Mouse (Mus musculus) retina, postnatal 1 day (tissue): ENCODE results near the gene Klk11.

Experiments
- DNase-seq: peaks from one replicate; pipeline ENCODE4 v3.0.0-alpha.2; 2012

Klk11 gene

DNA sequence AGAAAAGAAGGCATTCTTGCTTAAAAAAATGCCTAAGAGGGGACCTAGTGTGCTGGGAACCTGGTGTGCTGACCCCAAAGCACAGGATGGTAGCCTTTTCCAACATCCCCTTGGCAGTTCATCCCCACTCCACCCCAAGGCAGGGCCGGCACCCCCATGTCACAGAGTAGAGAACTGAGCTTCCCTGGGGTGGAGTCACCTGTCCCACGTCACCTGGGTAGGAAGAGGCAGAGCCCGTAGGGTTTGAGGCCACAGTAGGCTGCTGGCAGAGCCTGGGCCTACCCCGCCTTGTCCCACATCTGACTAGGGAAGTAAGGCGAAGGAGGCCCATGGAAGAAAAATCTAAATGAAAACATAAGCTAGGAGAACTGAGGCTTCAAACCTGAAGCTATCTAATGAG is at the start of gene Klk11:
TSS of gene Klk11 (plus strand) at position 241 of the 400 bp plus-strand sequence.
- no peak for DNase-seq

DNA sequence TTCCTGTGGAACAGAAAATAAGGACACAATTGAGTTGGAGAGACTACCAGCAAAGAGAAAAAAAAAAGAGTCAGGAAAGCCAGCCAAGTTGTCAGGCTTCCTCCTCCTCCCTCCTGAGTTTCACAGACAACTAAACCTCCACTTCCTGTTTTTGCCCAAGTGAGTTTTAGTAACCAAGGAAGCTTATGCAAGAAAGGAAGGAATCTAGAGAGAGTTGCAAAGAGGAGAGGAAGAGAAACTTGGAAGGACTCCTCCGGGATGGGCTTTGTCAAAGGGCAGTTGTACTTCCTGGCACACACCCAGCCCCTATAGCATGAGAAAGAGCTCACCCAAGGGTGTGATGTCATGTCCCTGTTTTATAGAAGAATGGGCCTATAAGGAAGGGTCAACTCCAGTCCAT is 26.6 kb upstream of the Klk11 start:
- DNase-seq: no peak

DNA sequence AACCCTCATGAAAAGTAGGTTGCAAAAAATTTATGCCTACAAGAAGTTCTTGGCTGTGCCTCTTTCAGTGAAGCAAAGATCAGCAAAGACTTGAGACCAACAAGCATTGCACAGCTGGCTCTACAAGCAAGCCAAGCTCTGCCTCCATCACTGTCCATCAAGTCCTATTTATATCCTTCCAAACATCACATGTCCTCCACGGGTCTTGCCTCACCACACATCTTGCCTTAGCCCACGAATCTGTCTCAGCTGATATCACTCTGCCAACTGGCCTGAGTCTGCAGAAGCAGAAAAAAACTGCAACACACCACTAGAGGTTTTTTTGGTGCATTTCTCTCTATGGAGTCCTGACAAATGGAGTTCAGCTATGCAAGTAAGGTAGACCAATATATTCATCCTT is 21.6 kb upstream of the Klk11 start:
- DNase-seq: no peak

DNA sequence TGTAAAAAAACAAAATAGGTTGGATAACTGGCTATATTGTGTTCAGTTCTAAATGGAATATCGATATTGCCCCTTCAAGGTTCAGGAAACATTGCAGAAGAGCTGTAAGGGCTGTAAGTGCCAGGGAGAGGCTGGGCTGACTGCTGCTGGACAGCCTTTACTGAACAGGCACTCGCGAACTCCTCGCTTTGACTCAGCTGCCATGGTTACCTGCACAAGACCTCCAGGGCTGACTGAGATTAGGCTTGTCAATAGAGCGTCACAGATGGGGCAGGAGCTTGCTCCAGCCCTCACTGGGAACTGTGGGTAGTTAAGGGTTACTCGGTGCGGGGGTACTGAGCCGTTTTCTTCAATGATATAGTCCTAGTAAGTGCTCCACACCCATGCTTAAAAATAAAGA is 7.9 kb upstream of the Klk11 start:
- no peak for DNase-seq

DNA sequence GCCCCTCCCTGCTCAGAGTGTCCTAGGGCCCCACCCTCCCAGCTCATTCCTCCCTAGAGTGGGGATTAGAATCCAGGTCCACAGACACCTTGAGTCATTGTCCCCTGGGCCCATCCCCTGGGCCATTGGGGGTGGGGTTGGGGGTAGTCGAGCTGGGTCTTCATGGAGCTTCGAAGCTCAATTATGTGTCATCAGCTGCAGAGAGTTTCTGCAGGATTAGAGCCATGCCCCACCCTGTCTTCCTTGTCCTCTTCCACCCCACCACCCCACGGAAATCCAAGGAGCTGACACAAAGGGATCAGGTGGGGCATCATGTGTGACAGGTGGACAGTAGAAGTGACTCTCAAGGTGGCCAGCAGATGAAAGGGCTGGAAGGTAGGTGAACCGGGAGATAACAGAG is 5.8 kb upstream of the Klk11 start, which contains the start of gene Klk12:
TSS of gene Klk12 (plus strand) at position 301 of the 400 bp plus-strand sequence.
- DNase-seq: no peak

DNA sequence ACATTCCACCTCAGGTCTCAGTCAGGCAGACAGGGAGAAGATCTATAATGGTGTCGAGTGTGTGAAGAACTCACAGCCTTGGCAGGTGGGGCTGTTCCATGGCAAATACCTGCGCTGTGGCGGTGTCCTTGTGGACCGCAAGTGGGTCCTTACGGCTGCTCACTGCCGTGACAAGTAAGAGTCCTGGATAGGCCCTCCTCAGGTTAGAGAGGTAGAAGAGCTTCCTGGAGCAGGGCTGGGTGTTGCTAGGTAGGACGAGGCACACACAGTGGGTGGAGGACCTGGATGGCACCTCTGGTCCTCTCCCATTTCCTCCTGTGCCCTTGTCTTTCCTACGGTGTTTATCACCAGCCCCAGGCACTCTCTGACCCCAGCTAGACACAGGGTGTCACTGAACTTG is 4.8 kb upstream of the Klk11 start:
- no peak for DNase-seq

DNA sequence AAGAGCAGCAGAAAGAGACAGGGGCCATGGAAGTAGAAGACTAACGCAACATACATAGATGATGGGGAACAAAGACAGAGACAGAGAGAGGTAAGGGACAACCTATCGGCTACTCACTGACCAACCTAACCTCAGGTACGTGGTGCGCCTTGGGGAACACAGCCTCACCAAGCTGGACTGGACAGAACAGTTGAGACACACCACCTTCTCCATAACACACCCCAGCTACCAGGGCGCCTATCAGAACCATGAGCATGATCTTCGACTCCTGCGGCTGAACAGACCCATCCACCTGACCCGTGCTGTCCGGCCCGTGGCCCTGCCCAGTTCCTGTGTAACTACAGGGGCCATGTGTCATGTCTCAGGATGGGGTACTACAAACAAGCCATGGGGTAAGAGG is 3.7 kb upstream of the Klk11 start:
- no peak for DNase-seq

DNA sequence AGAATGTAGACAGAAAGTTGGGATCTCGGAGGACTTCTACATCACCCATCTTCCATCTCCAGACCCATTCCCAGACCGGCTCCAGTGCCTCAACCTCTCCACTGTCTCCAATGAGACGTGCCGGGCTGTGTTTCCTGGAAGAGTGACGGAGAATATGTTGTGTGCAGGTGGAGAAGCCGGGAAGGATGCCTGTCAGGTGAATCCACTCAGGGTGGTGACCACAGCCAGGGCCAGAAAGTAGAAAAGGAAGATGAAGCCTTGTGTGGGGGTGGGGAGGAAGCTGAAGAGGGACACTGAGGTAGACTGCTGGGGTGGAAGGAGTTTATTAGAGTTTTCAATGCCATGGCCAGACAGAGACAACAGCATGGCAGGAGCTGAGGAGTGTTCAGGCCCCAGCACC is 2.5 kb upstream of the Klk11 start:
- DNase-seq: no peak

DNA sequence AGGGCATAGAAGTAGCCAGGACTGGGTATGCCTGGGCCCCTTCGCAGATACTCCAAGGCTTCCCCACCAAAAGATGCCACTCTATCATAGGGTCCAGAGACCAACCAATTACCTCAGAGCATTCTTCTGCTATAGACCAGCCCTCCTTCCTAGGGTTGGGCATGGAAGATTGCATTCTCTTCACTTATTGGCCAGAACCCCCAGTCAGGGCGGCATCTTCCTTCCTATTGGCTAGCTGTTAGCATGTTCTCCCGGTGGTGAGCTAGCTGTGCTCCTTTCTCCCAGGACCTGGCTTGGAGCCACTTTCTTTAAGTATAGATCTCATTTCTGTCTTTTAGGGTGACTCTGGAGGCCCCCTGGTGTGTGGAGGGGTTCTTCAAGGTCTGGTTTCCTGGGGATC is 1.5 kb upstream of the Klk11 start:
- no peak for DNase-seq

DNA sequence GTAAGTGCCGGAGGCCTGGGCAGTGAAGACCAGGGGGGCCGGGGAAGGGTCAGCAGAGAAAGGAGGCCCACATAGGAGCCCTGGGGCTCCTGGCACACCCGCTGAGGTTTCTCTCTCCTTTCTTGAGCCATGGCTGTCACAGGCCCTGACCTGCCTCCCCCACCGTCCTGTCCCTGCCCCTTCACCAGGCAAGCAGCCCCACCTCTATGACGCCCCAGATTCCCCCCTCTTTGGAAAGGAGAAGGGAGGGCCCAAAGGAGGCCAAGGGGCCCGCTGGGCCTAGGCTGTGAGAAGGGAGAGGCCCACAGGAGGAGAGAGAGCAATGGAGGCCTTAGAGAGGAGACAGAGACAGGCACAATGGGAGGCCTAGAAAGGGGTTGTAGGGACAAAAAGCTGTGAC is 398 bp downstream of the Klk11 start:
- DNase-seq: no peak

DNA sequence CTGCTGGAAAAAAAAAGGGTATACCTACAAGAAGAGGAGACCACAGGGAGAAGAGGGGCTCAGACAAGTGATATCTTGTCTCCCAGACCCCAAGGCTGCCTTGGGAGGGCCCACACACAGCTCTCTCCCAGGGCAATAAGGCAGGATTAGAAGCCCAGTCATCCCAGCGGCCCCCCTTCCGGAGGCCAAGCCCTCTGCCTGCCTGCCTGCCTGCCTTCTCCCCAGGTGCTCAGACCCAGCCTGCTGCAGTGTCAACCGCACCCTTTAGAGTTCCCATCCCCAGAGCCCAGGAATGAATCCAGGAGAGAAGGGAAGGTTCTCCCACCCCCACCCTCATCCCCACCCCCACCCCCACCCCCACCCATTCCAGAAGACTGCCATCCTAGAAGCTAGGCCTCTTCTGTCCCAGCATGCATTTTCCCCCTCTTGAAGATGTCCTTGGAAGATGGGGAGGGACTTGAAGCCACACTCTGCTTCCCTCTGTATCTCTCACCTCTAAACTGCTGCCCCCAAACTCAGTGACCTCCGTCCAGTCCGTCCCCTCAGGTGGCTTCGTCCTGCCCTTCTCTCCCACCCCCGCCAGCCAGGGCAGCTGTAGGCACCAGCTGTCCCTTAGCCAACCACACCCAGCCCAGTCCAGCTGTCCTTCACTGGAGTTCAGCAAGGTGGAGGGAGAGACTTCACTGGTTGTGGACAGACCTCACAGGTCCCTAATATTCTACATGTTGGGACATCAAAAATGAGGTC is 1.1 kb downstream of the Klk11 start:
- DNase-seq: no peak

DNA sequence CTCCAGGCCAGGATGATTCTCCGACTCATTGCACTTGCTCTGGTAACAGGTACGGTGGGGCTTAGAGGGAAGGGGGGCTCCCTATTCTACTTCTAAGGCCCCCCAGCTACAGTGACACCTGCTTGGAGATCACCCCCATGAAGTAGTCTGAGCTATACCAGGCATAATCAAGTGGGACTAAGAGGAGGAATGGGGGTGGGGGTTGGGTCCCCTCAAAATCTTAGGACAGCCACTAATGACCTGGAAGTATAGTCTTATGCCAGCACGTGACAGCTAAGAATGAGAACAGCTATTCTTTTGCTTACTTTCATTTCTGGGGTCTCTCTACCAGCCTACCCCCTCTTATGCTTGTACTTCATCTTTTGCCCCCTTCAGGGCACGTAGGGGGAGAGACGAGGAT is 2.1 kb downstream of the Klk11 start:
- DNase-seq: no peak

DNA sequence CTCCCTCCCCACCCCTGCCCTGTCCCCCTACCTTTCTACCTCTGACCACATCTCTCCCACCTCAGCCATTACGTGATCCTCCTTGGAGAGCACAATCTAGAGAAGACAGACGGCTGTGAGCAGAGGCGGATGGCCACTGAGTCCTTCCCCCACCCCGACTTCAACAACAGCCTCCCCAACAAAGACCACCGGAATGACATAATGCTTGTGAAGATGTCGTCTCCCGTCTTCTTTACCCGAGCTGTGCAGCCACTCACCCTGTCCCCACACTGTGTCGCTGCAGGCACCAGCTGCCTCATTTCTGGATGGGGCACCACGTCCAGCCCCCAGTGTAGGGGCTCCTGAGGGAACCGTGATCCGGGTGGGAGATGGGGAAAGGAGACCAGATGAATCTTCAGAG is 3.0 kb downstream of the Klk11 start:
- no peak for DNase-seq

DNA sequence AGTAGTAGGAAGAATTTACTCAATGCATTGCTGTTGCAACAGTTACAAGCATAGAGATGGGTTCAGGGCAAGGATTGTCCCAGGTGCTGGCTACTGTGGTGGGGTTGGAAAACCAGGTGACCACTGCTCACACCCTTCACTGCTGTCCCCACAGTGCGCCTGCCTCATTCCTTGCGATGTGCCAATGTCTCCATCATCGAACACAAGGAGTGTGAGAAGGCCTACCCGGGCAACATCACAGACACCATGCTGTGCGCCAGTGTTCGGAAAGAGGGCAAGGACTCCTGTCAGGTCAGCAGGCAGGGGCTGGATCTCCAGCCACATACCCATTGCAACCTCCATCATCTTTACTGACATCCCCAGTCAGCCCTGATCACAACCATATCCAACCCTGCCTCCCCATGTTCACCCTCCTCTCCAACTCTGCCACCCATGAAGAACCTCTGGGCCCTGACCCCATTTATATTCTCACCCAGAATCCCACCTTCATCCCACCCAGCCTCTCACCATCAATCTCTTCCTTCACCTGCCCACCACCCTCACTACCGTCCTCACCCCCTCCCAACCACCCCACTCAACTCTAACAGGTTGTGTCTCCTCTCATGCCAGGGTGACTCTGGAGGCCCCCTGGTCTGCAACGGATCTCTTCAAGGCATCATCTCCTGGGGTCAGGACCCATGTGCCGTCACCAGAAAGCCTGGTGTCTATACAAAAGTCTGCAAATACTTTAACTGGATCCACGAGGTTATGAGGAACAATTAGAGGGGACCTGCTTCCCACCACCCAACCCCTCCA is 4.0 kb downstream of the Klk11 start:
- no peak for DNase-seq

DNA sequence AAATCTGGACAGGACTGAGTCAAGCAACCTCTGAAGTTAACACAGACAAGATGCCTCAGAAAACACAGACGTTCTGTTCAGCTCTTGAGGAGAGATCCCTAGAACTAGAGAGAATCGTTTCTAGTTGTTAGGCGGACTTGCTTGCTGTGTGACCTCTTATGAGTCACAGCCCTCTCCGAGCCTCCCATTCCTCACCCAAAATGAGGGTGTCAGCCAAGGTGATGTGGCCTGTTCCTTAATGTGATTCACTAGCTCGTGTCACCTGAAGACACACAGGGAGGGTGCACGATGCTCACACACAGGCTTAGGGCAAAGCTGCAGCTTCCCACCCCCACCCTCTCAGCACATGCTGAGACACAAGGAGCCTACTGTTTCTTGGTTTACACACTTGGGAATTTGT is 5.8 kb downstream of the Klk11 start:
- DNase-seq: no peak

DNA sequence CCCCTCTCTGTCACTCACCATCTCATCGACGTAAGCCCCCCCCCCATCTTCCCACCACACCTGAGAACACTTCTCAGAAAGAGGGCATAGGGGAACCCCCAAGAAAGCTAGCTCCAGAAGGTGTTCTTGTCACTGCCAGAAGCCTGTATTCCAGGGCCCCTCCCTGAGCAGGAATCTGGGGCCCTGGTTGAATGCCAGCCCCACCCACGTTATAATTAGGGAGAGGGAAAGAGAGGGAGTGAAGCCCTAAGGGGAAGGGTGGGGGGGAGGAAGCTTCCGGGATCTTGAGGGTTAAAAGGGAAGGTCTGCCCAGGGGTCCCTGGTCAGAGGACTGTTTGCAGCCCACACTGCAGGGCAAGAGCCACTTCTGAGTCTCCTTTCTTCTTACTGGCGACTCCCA is 6.3 kb downstream of the Klk11 start, which contains the start of gene Klk10:
TSS of gene Klk10 (plus strand) at position 290 of the 400 bp plus-strand sequence.
- DNase-seq: no peak

DNA sequence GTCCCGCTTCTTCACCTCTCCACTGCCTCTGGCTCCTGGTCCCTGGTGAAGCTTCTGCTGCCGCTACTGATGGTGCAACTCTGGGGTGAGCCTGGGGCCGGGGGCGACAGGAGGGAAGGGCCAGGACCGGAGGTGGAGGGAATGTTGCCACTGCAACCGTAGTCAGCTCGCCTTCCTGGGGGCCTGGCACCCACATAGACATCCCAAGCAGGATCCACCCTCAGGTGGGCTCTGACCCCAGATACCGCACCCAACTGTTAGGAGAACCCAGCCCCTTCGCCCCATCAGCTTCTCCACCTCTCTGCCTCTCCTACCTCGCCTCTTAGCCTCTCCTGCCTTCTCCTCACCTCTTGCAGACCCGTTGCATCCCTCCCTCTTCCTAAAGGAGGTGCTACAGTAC is 7.1 kb downstream of the Klk11 start:
- DNase-seq: no peak

DNA sequence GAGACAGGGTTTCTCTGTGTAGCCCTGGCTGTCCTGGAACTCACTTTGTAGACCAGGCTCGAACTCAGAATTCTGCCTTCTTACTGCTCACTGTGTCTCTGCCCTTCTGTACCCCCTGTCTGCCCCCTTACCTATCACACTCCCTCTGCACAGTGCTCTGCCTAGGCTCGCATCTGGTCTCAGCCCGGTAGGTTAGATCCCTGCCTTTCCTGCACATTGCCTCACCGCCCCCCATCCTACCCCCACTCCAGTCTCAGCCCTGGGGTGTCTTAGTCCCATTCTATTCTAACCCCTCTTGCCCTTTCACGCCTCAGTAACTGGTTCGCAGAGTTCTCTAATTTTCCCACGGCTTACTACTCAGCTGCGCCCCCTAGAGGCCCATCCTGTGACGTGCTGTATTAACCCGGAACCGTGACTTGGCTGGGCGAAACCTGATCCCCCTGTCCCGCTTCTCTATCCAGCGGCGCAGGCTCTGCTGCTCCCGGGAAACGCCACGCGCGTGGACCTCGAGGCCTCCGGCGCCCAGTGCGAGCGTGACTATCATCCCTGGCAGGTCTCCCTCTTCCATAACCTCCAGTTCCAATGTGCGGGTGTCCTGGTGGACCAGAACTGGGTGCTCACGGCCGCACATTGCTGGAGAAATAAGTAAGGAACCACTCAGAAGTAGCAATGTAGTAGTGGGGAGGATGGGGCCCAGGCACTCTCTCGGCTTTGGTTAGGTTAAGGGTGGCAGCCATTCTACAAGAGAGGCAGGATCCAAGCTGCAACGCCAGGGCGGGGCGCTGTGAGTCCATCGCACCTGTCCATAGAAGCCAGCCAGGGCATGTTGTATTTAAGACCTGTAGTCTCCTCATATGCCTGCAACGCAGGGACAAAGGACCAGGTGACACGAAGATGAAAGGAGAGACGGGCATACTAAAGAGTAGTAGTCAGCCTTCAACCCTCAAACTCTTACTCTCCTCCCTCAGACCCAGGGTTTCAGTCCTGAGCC is 8.2 kb downstream of the Klk11 start:
- DNase-seq: peak; percentile 91

DNA sequence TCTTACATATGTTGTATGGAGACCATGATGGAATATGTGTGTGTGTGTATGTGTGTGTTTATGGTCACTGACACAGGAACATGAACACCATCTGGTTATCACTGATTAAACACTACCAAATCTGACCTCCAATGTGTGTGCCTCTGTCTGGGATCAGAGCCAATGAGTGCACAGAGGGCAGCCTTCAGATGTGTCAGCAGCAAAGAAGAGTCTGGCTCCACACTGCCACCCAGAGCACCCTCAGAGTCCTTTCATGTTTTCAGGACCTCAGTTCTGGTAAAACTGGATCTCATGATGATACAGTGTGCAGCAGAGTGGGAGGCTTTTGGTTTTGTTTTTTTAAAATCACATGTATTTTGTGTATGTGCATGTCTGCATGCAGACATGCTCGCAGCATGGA is 10.9 kb downstream of the Klk11 start:
- no peak for DNase-seq

DNA sequence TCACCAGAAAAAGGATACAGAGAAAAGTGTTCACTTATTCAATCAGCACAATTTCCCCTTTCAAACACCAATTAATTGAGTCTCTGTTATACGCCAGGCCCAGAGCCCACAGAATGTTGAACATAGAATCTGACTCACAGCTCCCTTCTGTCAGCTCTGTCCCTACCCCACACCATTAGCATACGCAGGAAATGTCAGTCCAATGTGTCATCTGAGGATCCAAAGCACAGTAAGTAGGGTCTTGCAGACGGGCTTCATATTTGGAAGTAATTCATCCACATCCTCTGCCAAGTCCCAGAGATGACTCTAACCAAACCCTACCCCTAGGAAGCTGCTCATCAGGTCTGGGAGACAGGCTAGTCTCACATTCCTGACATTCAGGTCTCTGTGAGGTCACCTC is 13.7 kb downstream of the Klk11 start:
- no peak for DNase-seq

DNA sequence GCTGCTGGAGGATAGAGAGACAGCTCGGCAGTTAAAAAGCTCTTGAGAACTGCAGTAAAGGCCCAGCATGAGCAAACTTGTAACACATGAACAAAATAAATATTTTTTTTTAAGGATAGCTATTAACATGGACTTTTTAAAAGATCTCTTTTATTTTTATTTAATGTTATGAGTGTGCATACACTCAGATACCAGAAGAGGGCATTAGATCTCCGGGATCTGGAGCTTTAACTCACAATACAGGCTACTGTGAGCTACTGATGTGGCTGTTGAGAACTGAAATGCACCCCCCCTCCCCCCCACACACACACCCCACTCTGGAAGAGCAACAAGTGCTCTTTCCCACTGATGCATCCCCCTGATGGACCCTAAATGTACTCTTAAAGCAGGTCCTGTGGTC is 14.9 kb downstream of the Klk11 start:
- DNase-seq: no peak

DNA sequence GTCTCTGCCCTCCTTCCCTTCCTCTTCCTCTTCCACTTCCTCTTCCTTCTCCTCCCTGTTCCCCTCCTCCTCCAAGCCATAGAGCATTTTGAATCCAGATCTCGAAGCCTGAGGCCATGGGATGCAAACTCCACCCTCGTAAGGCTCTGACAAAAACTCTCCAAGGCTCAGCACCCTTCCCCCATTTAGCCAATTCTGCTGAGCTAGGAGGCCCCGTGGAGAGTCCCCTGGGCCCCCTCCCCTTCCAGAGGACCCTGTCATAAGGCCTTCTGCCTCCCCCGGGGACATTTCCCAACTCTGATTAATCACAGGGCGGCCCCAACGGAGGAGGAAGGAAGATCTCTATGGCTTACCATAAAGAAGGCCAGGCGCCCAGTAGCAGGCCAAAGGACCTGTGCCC is 17.2 kb downstream of the Klk11 start, which contains the start of gene Klk9:
TSS of gene Klk9 (plus strand) at position 301 of the 400 bp plus-strand sequence.
- no peak for DNase-seq

DNA sequence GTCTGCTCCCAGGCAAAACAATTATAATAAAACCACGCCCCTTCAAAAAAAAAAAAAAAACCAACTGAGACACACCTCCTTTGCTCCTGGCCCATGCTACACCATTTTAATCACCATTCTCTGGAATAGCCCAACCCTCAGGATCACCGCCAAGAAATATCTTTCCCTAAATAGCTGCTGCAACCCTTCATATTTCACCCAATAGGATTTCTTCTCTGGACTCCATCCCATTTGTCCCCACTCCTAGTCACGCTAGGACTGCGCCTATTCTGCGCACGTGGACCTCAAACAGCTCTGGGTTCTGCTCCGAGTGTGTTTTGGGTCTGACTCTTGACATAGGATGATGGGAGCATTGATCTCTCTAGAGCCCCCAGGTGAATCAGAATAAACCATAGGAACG is 22.0 kb downstream of the Klk11 start:
- no peak for DNase-seq
